Mouse (Mus musculus) neural tube, embryonic 13.5 days (tissue): ENCODE data around the gene Gm10112. TPM values are rescaled to one million over a fixed set of nuclear protein-coding genes. Genes with fewer than 3 reads are reported as not detected.

ENCODE experiments used
- ATAC-seq: fragments of 200-750 bp; cut with Nextera tagmentation; 2 replicates; pipeline ENCODE4 v1.8.0; 2017; ENCODE audit warnings: low read depth, mild to moderate bottlenecking, moderate TSS enrichment, moderate library complexity
- H3K27ac ChIP-seq: fragments of 300-500 bp; sonication (generic); replicated peaks from 2 replicates; pipeline ENCODE4 v1.5.1; 2015; ENCODE audit warnings: moderate library complexity, mild to moderate bottlenecking, inconsistent platforms
- H3K27me3 ChIP-seq: fragments of 300-500 bp; sonication (generic); 2 replicates; pipeline ENCODE4 v1.6.1; 2015; ENCODE audit warnings: mild to moderate bottlenecking, inconsistent platforms
- H3K36me3 ChIP-seq: fragments of 300-500 bp; sonication (generic); 2 replicates; pipeline ENCODE4 v1.6.1; 2015; ENCODE audit warnings: mild to moderate bottlenecking, inconsistent platforms
- H3K4me1 ChIP-seq: fragments of 300-500 bp; sonication (generic); replicated peaks from 2 replicates; pipeline ENCODE4 v1.6.1; 2015; ENCODE audit warnings: inconsistent platforms
- H3K4me2 ChIP-seq: fragments of 300-500 bp; sonication (generic); 2 replicates; pipeline ENCODE4 v1.6.1; 2015; ENCODE audit warnings: inconsistent platforms, mild to moderate bottlenecking, moderate library complexity
- H3K4me3 ChIP-seq: fragments of 300-500 bp; sonication (generic); 2 replicates; pipeline ENCODE4 v1.5.1; 2015; ENCODE audit warnings: mild to moderate bottlenecking, inconsistent platforms
- H3K9ac ChIP-seq: fragments of 300-500 bp; sonication (generic); 2 replicates; pipeline ENCODE4 v1.6.1; 2015; ENCODE audit warnings: moderate library complexity, mild to moderate bottlenecking, inconsistent platforms
- H3K9me3 ChIP-seq: fragments of 300-500 bp; sonication (generic); 2 replicates; pipeline ENCODE4 v1.6.1; 2016; ENCODE audit warnings: inconsistent platforms
- WGBS: fragments of 180-500 bp; shearing (Covaris S2); methylation state at CpG from one replicate; pipeline ENCODE4 v1.1.7; 2015; 5-methylcytosine and 5-hydroxymethylcytosine counted together
- polyA plus RNA-seq: library from polyadenylated mRNA; unstranded; fragments of >200 nt; fragmentation: Nextera tagmentation; extraction: Ambion mirVana; gene quantifications from 2 replicates; pipeline ENCODE4 v1.2.1, GENCODE M21; 2015

The Gm10112 gene
- not detected in 2 replicates for polyA plus RNA-seq

DNA sequence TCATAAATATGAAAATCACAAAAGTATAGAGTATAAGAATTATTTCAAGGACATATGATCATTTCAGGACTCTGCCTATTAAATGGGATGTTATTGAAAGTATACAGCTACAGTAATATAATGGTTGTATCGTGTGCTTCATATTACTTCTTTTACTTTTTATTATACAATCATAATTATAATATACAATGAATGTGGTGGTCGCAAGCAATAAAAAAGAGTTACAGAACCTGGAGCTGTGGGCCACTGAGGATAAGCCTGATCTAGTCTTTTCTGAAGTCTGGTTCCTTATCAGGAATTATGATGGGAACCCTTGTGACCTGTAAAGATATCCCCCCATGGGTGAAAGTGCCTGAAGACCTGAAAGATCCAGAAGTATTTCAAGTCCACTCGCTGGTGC lies at the start of gene Gm10112:
Gm10112 (plus strand) TSS at position 301 of the 400 bp plus-strand sequence.
- 88% methylated on average over 3 of the region's 3 CpGs for WGBS

DNA sequence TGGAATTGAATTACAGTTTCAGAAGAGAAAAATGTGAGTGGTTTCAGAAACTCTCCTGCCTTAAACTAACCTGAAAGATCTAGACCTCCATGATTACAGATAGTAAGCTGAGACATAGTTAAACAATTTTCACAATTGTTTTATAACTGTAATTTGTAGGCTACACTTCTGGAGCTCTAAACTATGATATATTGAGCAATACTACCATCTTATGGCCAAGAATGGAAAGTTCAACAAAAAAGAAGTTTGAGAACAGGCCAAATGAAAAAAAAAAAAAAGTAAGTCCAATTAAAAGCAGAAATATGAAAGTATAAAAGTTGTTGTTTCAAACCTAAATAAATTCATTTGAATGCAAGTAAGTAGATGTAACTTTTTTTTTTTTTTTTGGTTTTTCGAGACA lies 21.4 kb downstream of the Gm10112 start:
- no peak for ATAC-seq
- H3K9ac ChIP-seq, result no peak overlapping the region
- H3K4me2 ChIP-seq, result no peak overlapping the region
- H3K9me3 ChIP-seq, result no peaks in the 10 kb centered on the region
- no peaks in the 10 kb centered on the region for H3K27me3 ChIP-seq
- no peaks in the 10 kb centered on the region for H3K4me1 ChIP-seq
- H3K36me3 ChIP-seq, result no peaks in the 10 kb centered on the region
- H3K27ac ChIP-seq, result no peak overlapping the region
- WGBS, result 93% methylated on average over 1 of the region's 1 CpGs
- H3K4me3 ChIP-seq, result no peak overlapping the region

More for the DNA sequence above, at the start of gene Gm10112:
- H3K4me1 ChIP-seq, result no peaks in the 10 kb centered on the region
- H3K36me3 ChIP-seq, result no peaks in the 10 kb centered on the region
- no peak within 1 kb of the TSS for H3K4me3 ChIP-seq
- H3K9me3 ChIP-seq, result no peaks in the 10 kb centered on the region
- H3K27ac ChIP-seq, result no peak within 1 kb of the TSS
- no peak within 1 kb of the TSS for H3K9ac ChIP-seq
- H3K27me3 ChIP-seq, result no peaks in the 10 kb centered on the region
- H3K4me2 ChIP-seq, result no peak within 1 kb of the TSS
- no peak for ATAC-seq

DNA sequence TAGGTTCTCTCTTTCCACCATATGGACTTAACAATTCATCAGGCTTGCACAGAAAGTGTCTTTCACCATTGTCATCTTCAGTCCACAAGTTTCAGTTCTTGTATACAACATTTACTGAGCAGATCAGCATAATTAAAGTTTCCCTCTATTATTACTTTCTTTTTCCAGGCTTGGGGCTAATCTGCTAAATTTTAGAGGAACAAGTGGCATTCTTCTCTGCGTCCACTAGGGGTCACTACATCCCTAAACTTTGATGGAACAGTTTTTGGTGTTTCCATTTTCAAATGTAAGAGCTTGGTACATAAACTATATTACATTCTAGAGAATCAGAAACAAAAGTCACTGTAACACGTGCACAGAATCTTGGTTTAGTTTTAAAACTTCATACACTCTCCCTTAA lies 28.2 kb downstream of the Gm10112 start:
- H3K27ac ChIP-seq, result no peak overlapping the region
- no peak for ATAC-seq
- WGBS, result 1% methylated on average over 2 of the region's 2 CpGs

DNA sequence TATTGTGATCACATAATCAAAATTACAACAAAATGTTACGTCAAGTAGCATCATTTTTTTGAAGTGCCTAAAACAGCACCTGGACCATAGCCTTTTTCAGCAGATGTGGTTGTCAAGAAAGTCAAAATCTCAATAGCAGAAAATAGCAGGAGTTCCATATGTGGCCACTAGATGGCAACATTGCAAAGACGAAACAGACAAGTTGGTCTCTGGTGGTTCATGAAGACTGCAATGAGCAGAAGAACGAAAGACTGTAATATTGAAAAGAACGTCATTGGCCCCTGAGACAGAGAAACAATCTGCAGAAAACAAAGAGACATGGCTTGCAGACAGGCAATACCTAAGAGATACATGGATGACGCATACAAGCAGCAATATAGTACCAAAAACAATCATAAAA lies 42.1 kb downstream of the Gm10112 start:
- H3K4me2 ChIP-seq, result 0 out of 2 replicates have a peak overlapping the region, but pooled peaks have one; percentile 29
- H3K4me1 ChIP-seq, result no peaks in the 10 kb centered on the region
- no peak overlapping the region for H3K9ac ChIP-seq
- peak; percentile 59; the same call in 1 of the 2 replicates for ATAC-seq
- no peaks in the 10 kb centered on the region for H3K9me3 ChIP-seq
- 13% methylated on average over 5 of the region's 5 CpGs for WGBS
- no peak overlapping the region for H3K4me3 ChIP-seq
- no peak overlapping the region for H3K27ac ChIP-seq
- no peaks in the 10 kb centered on the region for H3K36me3 ChIP-seq
- H3K27me3 ChIP-seq, result no peaks in the 10 kb centered on the region

More for the DNA sequence above, 28.2 kb downstream of the Gm10112 start:
- Histone ChIP-seq H3K4me3 (no peak overlapping the region), H3K9ac (no peak overlapping the region), H3K36me3 (no peaks in the 10 kb centered on the region), H3K4me2 (no peak overlapping the region), H3K27me3 (no peaks in the 10 kb centered on the region), H3K4me1 (no peaks in the 10 kb centered on the region), H3K9me3 (no peaks in the 10 kb centered on the region)

Other genes starting within 250 kb of the Gm10112 start
- gene Cylc1, start 57.9 kb upstream of the Gm10112 start, polyA plus RNA-seq, result not detected in 2 replicates